Mouse (Mus musculus) G1E (cell line): ENCODE results near the gene Thsd4. TPM values are rescaled to one million over a fixed set of nuclear protein-coding genes. Genes with fewer than 3 reads are reported as not detected.

Experiments
- ATAC-seq: 2 replicates; pipeline ENCODE4 v1.8.0; 2016; ENCODE audit warnings: mild to moderate bottlenecking; ENCODE audit not compliant: insufficient number of reproducible peaks, poor library complexity, low FRiP score, severe bottlenecking; ENCODE audit errors: extremely low read depth
- DNase-seq: peaks from one replicate; pipeline ENCODE4 v3.0.0; 2012; ENCODE audit warnings: low spot score
- H3K27me3 ChIP-seq: 2 replicates; pipeline ENCODE4 v1.6.1; 2012; ENCODE audit warnings: mild to moderate bottlenecking, low read length, inconsistent platforms; ENCODE audit not compliant: insufficient read depth
- H3K36me3 ChIP-seq: replicated peaks from 2 replicates; pipeline ENCODE3; 2012; ENCODE audit warnings: mild to moderate bottlenecking, inconsistent platforms
- H3K4me1 ChIP-seq: 2 replicates; pipeline ENCODE4 v1.6.1; 2012; ENCODE audit warnings: low read depth, low read length, inconsistent platforms, mixed read lengths; ENCODE audit not compliant: insufficient read depth
- H3K4me3 ChIP-seq: 2 replicates; pipeline ENCODE4 v1.5.1; 2012; ENCODE audit warnings: low read depth, mild to moderate bottlenecking, inconsistent platforms, low read length, moderate library complexity, mixed read lengths
- H3K9me3 ChIP-seq: replicated peaks from 2 replicates; pipeline ENCODE4 v1.6.1; 2012; ENCODE audit warnings: inconsistent platforms
- CTCF ChIP-seq: IDR thresholded peaks from 2 replicates; pipeline ENCODE4 v1.5.1; 2012; ENCODE audit warnings: low read depth, low read length, inconsistent platforms, mixed read lengths
- GATA1 ChIP-seq: IDR thresholded peaks from 2 replicates; pipeline ENCODE4 v1.6.1; 2012; ENCODE audit warnings: borderline replicate concordance, low read length, inconsistent platforms, mixed read lengths
- GATA2 ChIP-seq: IDR thresholded peaks from 2 replicates; pipeline ENCODE4 v1.6.1; 2012; ENCODE audit warnings: low read depth, low read length, inconsistent platforms, borderline replicate concordance
- POLR2AphosphoS5 ChIP-seq: IDR thresholded peaks from 2 replicates; pipeline ENCODE4 v1.6.1; 2012; ENCODE audit warnings: low read depth, low read length, inconsistent platforms; ENCODE audit not compliant: insufficient replicate concordance
- TAL1 ChIP-seq: conservative IDR thresholded peaks from 2 replicates; pipeline ENCODE4 v1.6.1; 2012; ENCODE audit warnings: low read depth, low read length, inconsistent platforms, mixed read lengths
- polyA plus RNA-seq: library from polyadenylated mRNA; stranded (reverse); fragments of >175 nt; gene quantifications from 2 replicates; pipeline ENCODE4 v1.2.3, GENCODE M21; 2012
- total RNA-seq, 2 experiments: library from RNA; stranded (forward) in 1 of 2; stranded (reverse) in 1 of 2; fragments of 200-1000 nt in 1 of 2; fragments of >200 nt in 1 of 2; fragmentation: Nextera tagmentation in 1 of 2; gene quantifications; 2 replicates each; pipeline ENCODE4 v1.2.3; 2014 to 2017

Gene Thsd4
- total and polyA plus RNA-seq, 3 experiments = 1.8 to 2.8 (median 2.4) TPM

- Histone ChIP-seq H3K9me3 (no peaks in the 10 kb centered on the region), H3K4me3 (no peak overlapping the region), H3K4me1 (peaks cover 30% of the 10 kb centered on the region), H3K36me3 (no peaks in the 10 kb centered on the region), H3K27me3 (peaks cover 77% of the 10 kb centered on the region)
- ATAC-seq (no peak), DNase-seq (no peak)
- TF ChIP-seq GATA2 = no peak
These were observed 36.7 kb upstream of the Thsd4 start for GRCm38 (mm10) chr9:60558507-60558906.

- TF ChIP-seq TAL1 = no peak
- no peak for TF ChIP-seq GATA1
- TF ChIP-seq CTCF = peak; percentile 10; the same call in 1 of the 2 replicates
- no peak for TF ChIP-seq GATA2
- DNase-seq (no peak), ATAC-seq (no peak)
- no peaks in the 10 kb centered on the region for H3K36me3 ChIP-seq
- peaks cover 45% of the 10 kb centered on the region for H3K27me3 ChIP-seq
- peaks cover 22% of the 10 kb centered on the region for H3K4me1 ChIP-seq
- H3K9me3 ChIP-seq = peaks cover 2% of the 10 kb centered on the region; the same call in 1 of the 2 replicates
- no peak overlapping the region for H3K4me3 ChIP-seq
These were observed 29.4 kb upstream of the Thsd4 start for GRCm38 (mm10) chr9:60551238-60551637.

- peak; percentile 22; the same call in 1 of the 2 replicates for TF ChIP-seq CTCF
- TF ChIP-seq GATA1 = no peak
- Histone ChIP-seq H3K4me3 (no peak overlapping the region), H3K4me1 (peaks cover 52% of the 10 kb centered on the region), H3K9me3 (peaks cover 2% of the 10 kb centered on the region; the same call in 1 of the 2 replicates), H3K27me3 (peaks cover 23% of the 10 kb centered on the region), H3K36me3 (no peaks in the 10 kb centered on the region)
- DNase-seq (no peak), ATAC-seq (no peak)
These were observed 26.3 kb upstream of the Thsd4 start for GRCm38 (mm10) chr9:60548182-60548581.

GRCm38 (mm10) chr9:60546169-60546568 lies 24.3 kb upstream of the Thsd4 start:
- H3K4me3 ChIP-seq = no peak overlapping the region; the same call in 1 of the 2 replicates
- DNase-seq = peak; percentile 33
- H3K9me3 ChIP-seq = no peaks in the 10 kb centered on the region
- H3K4me1 ChIP-seq = peaks cover 62% of the 10 kb centered on the region
- H3K36me3 ChIP-seq = peaks cover 2% of the 10 kb centered on the region
- peaks cover 12% of the 10 kb centered on the region; the same call in 1 of the 2 replicates for H3K27me3 ChIP-seq
- peak; percentile 88 for ATAC-seq
- TF ChIP-seq CTCF (no peak), POLR2AphosphoS5 (no peak), GATA1 (no peak), TAL1 (peak; percentile 92)

GRCm38 (mm10) chr9:60545361-60546096 lies 23.7 kb upstream of the Thsd4 start:
- TF ChIP-seq GATA1 (no peak), TAL1 (peak; percentile 77)
- H3K4me3 ChIP-seq = peak overlapping the region; percentile 67
- no peaks in the 10 kb centered on the region for H3K9me3 ChIP-seq
- DNase-seq = peak; percentile 59
- peaks cover 12% of the 10 kb centered on the region; the same call in 1 of the 2 replicates for H3K27me3 ChIP-seq
- ATAC-seq = peak; percentile 77
- H3K36me3 ChIP-seq = peaks cover 2% of the 10 kb centered on the region
- H3K4me1 ChIP-seq = peaks cover 62% of the 10 kb centered on the region

GRCm38 (mm10) chr9:60543422-60544015 lies 21.7 kb upstream of the Thsd4 start:
- TF ChIP-seq GATA2 = no peak
- no peak for TF ChIP-seq TAL1
- TF ChIP-seq CTCF = no peak
- no peak for TF ChIP-seq POLR2AphosphoS5
- H3K9me3 ChIP-seq = peaks cover 3% of the 10 kb centered on the region; the same call in 1 of the 2 replicates
- peaks cover 9% of the 10 kb centered on the region; the same call in 1 of the 2 replicates for H3K27me3 ChIP-seq
- ATAC-seq (no peak), DNase-seq (no peak)
- no peak overlapping the region for H3K4me3 ChIP-seq
- peaks cover 58% of the 10 kb centered on the region for H3K4me1 ChIP-seq
- peaks cover 2% of the 10 kb centered on the region for H3K36me3 ChIP-seq

GRCm38 (mm10) chr9:60530310-60530709 lies 8.5 kb upstream of the Thsd4 start:
- peaks cover 9% of the 10 kb centered on the region for H3K36me3 ChIP-seq
- no peak for ATAC-seq
- no peak for TF ChIP-seq GATA1
- no peak for TF ChIP-seq GATA2
- DNase-seq = no peak
- peaks cover 4% of the 10 kb centered on the region; the same call in 1 of the 2 replicates for H3K27me3 ChIP-seq
- peaks cover 8% of the 10 kb centered on the region; the same call in 1 of the 2 replicates for H3K4me1 ChIP-seq
- H3K4me3 ChIP-seq = no peak overlapping the region
- H3K9me3 ChIP-seq = no peaks in the 10 kb centered on the region
